Mouse (Mus musculus): ENCODE measurements around the gene Nrgn. TPM values are rescaled to one million over a fixed set of nuclear protein-coding genes. Genes with fewer than 3 reads are reported as not detected.

Nrgn gene
- total RNA-seq, 1 experiment from 2014 or later: 36.8 TPM

Other genes with a start within 250 kb of the Nrgn start
- gene Ccdc15, start 204.5 kb downstream of the Nrgn start, total RNA-seq (2017): 18.6 and 24.2 TPM in 2 replicates
- gene Hepacam, start 185.6 kb downstream of the Nrgn start, total RNA-seq (2017): not detected in 2 replicates
- 1.3 and 1.4 TPM in 2 replicates for gene Robo4, start 151.0 kb downstream of the Nrgn start, total RNA-seq (2017)
- gene Robo3, start 119.7 kb downstream of the Nrgn start, total RNA-seq (2017): 3.8 and 4.1 TPM in 2 replicates
- 37.0 and 38.1 TPM in 2 replicates for gene Msantd2, start 63.6 kb downstream of the Nrgn start, total RNA-seq (2017)
- gene Esam, start 24.8 kb downstream of the Nrgn start, total RNA-seq (2017): 2.5 and 2.9 TPM in 2 replicates
- gene Vsig2, start 13.6 kb downstream of the Nrgn start, total RNA-seq (2017): 0.50 TPM in 1 of 2 replicates, not detected in the other
- gene Siae, start 2.8 kb upstream of the Nrgn start, total RNA-seq (2017): 11.8 and 12.2 TPM in 2 replicates
- gene Spa17, start 60.8 kb upstream of the Nrgn start, total RNA-seq (2017): 5.9 and 15.3 TPM in 2 replicates
- gene Tbrg1, start 104.4 kb upstream of the Nrgn start, total RNA-seq (2017): 48.8 and 69.2 TPM in 2 replicates
- not detected in 2 replicates for gene Panx3, start 116.3 kb upstream of the Nrgn start, total RNA-seq (2017)
- not detected in 2 replicates for gene Olfr160, start 163.3 kb upstream of the Nrgn start, total RNA-seq (2017)
- gene Olfr874, start 192.2 kb upstream of the Nrgn start, total RNA-seq (2017): not detected in 2 replicates
- gene Olfr875, start 219.0 kb upstream of the Nrgn start, total RNA-seq (2017): not detected in 2 replicates